Mouse (Mus musculus) lung, postnatal 0 days (tissue): Measurements from ENCODE around the gene Man1c1. TPM values are rescaled to one million over a fixed set of nuclear protein-coding genes. Genes with fewer than 3 reads are reported as not detected.

ENCODE experiments used
- ATAC-seq: fragments of 200-750 bp; cut with Nextera tagmentation; 2 replicates; pipeline ENCODE4 v1.8.0; 2017; ENCODE audit warnings: moderate library complexity
- DNase-seq: peaks from one replicate; pipeline ENCODE4 v3.0.0-alpha.2; 2016; ENCODE audit warnings: low spot score
- H3K27ac ChIP-seq: fragments of 300-500 bp; sonication (generic); 2 replicates; pipeline ENCODE4 v1.5.1; 2014; ENCODE audit warnings: antibody characterized with exemption, mild to moderate bottlenecking, low read length, mixed read lengths
- H3K27me3 ChIP-seq: fragments of 300-500 bp; sonication (generic); replicated peaks from 2 replicates; pipeline ENCODE4 v1.6.1; 2014; ENCODE audit warnings: low read length, mixed read lengths; ENCODE audit not compliant: insufficient read depth
- H3K36me3 ChIP-seq: fragments of 300-500 bp; sonication (generic); 2 replicates; pipeline ENCODE4 v1.6.1; 2014; ENCODE audit warnings: low read length, mixed read lengths; ENCODE audit not compliant: insufficient read depth
- H3K4me1 ChIP-seq: fragments of 300-500 bp; sonication (generic); 2 replicates; pipeline ENCODE4 v1.6.1; 2014; ENCODE audit warnings: antibody characterized with exemption, low read depth, low read length, mixed read lengths; ENCODE audit not compliant: insufficient read depth
- H3K4me2 ChIP-seq: fragments of 300-500 bp; sonication (generic); replicated peaks from 2 replicates; pipeline ENCODE4 v1.6.1; 2014; ENCODE audit warnings: low read depth, mild to moderate bottlenecking, low read length, moderate library complexity, mixed read lengths
- H3K4me3 ChIP-seq: fragments of 300-500 bp; sonication (generic); 2 replicates; pipeline ENCODE4 v1.5.1; 2014; ENCODE audit warnings: low read depth, low read length
- H3K9ac ChIP-seq: fragments of 300-500 bp; sonication (generic); replicated peaks from 2 replicates; pipeline ENCODE4 v1.6.1; 2014; ENCODE audit warnings: low read depth, mild to moderate bottlenecking
- H3K9me3 ChIP-seq: fragments of 300-500 bp; sonication (generic); 2 replicates; pipeline ENCODE4 v1.6.1; 2016; ENCODE audit warnings: low read length, mixed read lengths
- CTCF ChIP-seq: IDR thresholded peaks from 2 replicates; pipeline ENCODE4 v1.5.1; 2016; ENCODE audit warnings: antibody characterized with exemption, mild to moderate bottlenecking
- EP300 ChIP-seq: IDR thresholded peaks from 2 replicates; pipeline ENCODE4 v1.6.1; 2016; ENCODE audit warnings: antibody characterized with exemption, mild to moderate bottlenecking, control low read depth
- WGBS: fragments of 180-500 bp; shearing (Covaris S2); extraction: QIAGEN DNeasy Blood & Tissue Kit; methylation state at CpG from one replicate; pipeline ENCODE4 v1.1.7; 2014; 5-methylcytosine and 5-hydroxymethylcytosine counted together
- polyA plus RNA-seq: library from polyadenylated mRNA; unstranded; fragments of >200 nt; fragmentation: Nextera tagmentation; extraction: Ambion mirVana; gene quantifications from 2 replicates; pipeline ENCODE4 v1.2.1, GENCODE M21; 2015

Gene Man1c1
- polyA plus RNA-seq, 1 experiment from 2014 or later = 3.0 TPM

GRCm38 (mm10) chr4:134673882-134674463 lies 30.1 kb downstream of the Man1c1 start:
- no peaks in the 10 kb centered on the region for H3K4me1 ChIP-seq
- ATAC-seq (no peak), DNase-seq (no peak)
- no peak overlapping the region for H3K9ac ChIP-seq
- no peak overlapping the region for H3K4me2 ChIP-seq
- WGBS = 79% methylated on average over 12 of the region's 12 CpGs
- H3K27ac ChIP-seq = no peak overlapping the region
- H3K9me3 ChIP-seq = no peaks in the 10 kb centered on the region
- no peaks in the 10 kb centered on the region for H3K36me3 ChIP-seq
- no peaks in the 10 kb centered on the region for H3K27me3 ChIP-seq
- H3K4me3 ChIP-seq = no peak overlapping the region
- TF ChIP-seq EP300 = no peak
- no peak for TF ChIP-seq CTCF

- 85% methylated on average over 8 of the region's 8 CpGs for WGBS
- Histone ChIP-seq H3K9me3 (no peaks in the 10 kb centered on the region), H3K4me3 (no peak overlapping the region), H3K4me1 (no peaks in the 10 kb centered on the region), H3K36me3 (no peaks in the 10 kb centered on the region), H3K27ac (no peak overlapping the region), H3K9ac (no peak overlapping the region), H3K4me2 (no peak overlapping the region), H3K27me3 (no peaks in the 10 kb centered on the region)
- ATAC-seq (no peak), DNase-seq (no peak)
- TF ChIP-seq EP300 (no peak), CTCF (no peak)
Observed at GRCm38 (mm10) chr4:134673151-134673550, 30.9 kb downstream of the Man1c1 start.

- no peaks in the 10 kb centered on the region for H3K36me3 ChIP-seq
- no peak overlapping the region for H3K27ac ChIP-seq
- DNase-seq (no peak), ATAC-seq (no peak)
- WGBS = 87% methylated on average over 8 of the region's 8 CpGs
- no peak overlapping the region for H3K9ac ChIP-seq
- no peak for TF ChIP-seq EP300
- H3K9me3 ChIP-seq = no peaks in the 10 kb centered on the region
- H3K4me1 ChIP-seq = no peaks in the 10 kb centered on the region
- no peak overlapping the region for H3K4me2 ChIP-seq
- no peaks in the 10 kb centered on the region for H3K27me3 ChIP-seq
- H3K4me3 ChIP-seq = no peak overlapping the region
Observed at GRCm38 (mm10) chr4:134672326-134672725, 31.8 kb downstream of the Man1c1 start.

GRCm38 (mm10) chr4:134671660-134672173 lies 32.4 kb downstream of the Man1c1 start:
- ATAC-seq = no peak

GRCm38 (mm10) chr4:134669742-134670354 lies 34.2 kb downstream of the Man1c1 start:
- no peaks in the 10 kb centered on the region for H3K9me3 ChIP-seq
- peak; percentile 23; the same call in 1 of the 2 replicates for TF ChIP-seq EP300
- TF ChIP-seq CTCF = no peak
- no peak overlapping the region for H3K4me2 ChIP-seq
- peak; percentile 33 for DNase-seq
- H3K27me3 ChIP-seq = no peaks in the 10 kb centered on the region
- H3K27ac ChIP-seq = no peak overlapping the region
- H3K4me3 ChIP-seq = no peak overlapping the region
- H3K9ac ChIP-seq = no peak overlapping the region
- peak; percentile 30 for ATAC-seq
- no peaks in the 10 kb centered on the region for H3K36me3 ChIP-seq
- WGBS = 61% methylated on average over 17 of the region's 17 CpGs
- no peaks in the 10 kb centered on the region for H3K4me1 ChIP-seq

More at GRCm38 (mm10) chr4:134671660-134672173, 32.4 kb downstream of the Man1c1 start:
- Histone ChIP-seq H3K36me3 (no peaks in the 10 kb centered on the region), H3K4me1 (no peaks in the 10 kb centered on the region), H3K9ac (no peak overlapping the region), H3K4me2 (no peak overlapping the region), H3K27me3 (no peaks in the 10 kb centered on the region), H3K4me3 (no peak overlapping the region), H3K9me3 (no peaks in the 10 kb centered on the region), H3K27ac (no peak overlapping the region)
- WGBS = 73% methylated on average over 16 of the region's 16 CpGs
- DNase-seq = no peak
- TF ChIP-seq CTCF = no peak
- TF ChIP-seq EP300 = no peak

- WGBS = 69% methylated on average over 12 of the region's 12 CpGs
- no peak overlapping the region for H3K9ac ChIP-seq
- H3K27ac ChIP-seq = no peak overlapping the region
- DNase-seq (no peak), ATAC-seq (no peak)
- no peaks in the 10 kb centered on the region for H3K9me3 ChIP-seq
- TF ChIP-seq EP300 = no peak
- no peaks in the 10 kb centered on the region for H3K27me3 ChIP-seq
- H3K4me3 ChIP-seq = no peak overlapping the region
- no peak overlapping the region for H3K4me2 ChIP-seq
- H3K4me1 ChIP-seq = no peaks in the 10 kb centered on the region
- no peaks in the 10 kb centered on the region for H3K36me3 ChIP-seq
Observed at GRCm38 (mm10) chr4:134668355-134669028, 35.6 kb downstream of the Man1c1 start.
